Mouse (Mus musculus): ENCODE results near the gene Tcte1.

DNA sequence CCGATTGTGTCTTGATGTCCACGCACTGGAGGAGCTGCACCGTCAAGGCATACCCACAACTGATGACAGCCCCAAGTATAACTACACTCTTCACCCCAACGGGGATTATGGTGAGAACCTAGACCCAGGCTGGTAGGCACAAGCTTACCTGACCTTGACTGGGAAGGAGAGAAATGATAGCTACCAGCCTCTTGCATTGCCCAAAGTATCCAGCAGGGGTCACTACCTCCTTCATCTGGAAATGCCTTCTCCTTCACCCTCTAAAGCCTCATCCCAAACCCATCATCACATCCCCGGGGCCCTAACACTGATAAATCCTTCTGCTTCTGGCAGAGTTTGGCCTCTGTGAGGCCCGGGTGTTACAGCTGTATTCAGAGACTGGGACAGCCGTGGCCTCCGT, 6.7 kb upstream of the Tcte1 start:
- TF ChIP-seq CTCF (IDR thresholded peaks at IDR 0.05; ENCODE audit: control insufficient read depth, insufficient read depth, low read length) = peak; percentile 61
- TF ChIP-seq POLR2A (IDR thresholded peaks at IDR 0.05; ENCODE audit: borderline replicate concordance, control insufficient read depth, low read depth, low read length) = no peak

All from bone marrow, adult 2 months (tissue).